Mouse (Mus musculus): ENCODE data around the gene Pacsin2. TPM values are rescaled to one million over a fixed set of nuclear protein-coding genes. Genes with fewer than 3 reads are reported as not detected.

Gene Pacsin2
- polyA plus RNA-seq, 1 experiment from 2014 or later: 26.9 TPM

Other genes starting within 250 kb of the Pacsin2 start
- 4.9 and 6.5 TPM in 2 replicates for gene A4galt, start 212.8 kb downstream of the Pacsin2 start, polyA plus RNA-seq (2015; fragmentation: Nextera tagmentation; extraction: Ambion mirVana)
- gene Arfgap3, start 114.4 kb downstream of the Pacsin2 start, polyA plus RNA-seq (2015; fragmentation: Nextera tagmentation; extraction: Ambion mirVana): 39.4 and 43.3 TPM in 2 replicates
- gene Ttll1, start 46.3 kb upstream of the Pacsin2 start, polyA plus RNA-seq (2015; fragmentation: Nextera tagmentation; extraction: Ambion mirVana): 119 and 127 TPM in 2 replicates
- gene Bik, start 62.3 kb upstream of the Pacsin2 start, polyA plus RNA-seq (2015; fragmentation: Nextera tagmentation; extraction: Ambion mirVana): 0.29 and 0.65 TPM in 2 replicates
- gene Tspo, start 99.0 kb upstream of the Pacsin2 start, polyA plus RNA-seq (2015; fragmentation: Nextera tagmentation; extraction: Ambion mirVana): 11.5 and 12.7 TPM in 2 replicates
- gene Mcat, start 99.2 kb upstream of the Pacsin2 start, polyA plus RNA-seq (2015; fragmentation: Nextera tagmentation; extraction: Ambion mirVana): 29.4 and 32.7 TPM in 2 replicates
- gene Ttll12, start 130.6 kb upstream of the Pacsin2 start, polyA plus RNA-seq (2015; fragmentation: Nextera tagmentation; extraction: Ambion mirVana): 42.6 and 49.6 TPM in 2 replicates